Mouse (Mus musculus) forebrain, embryonic 15.5 days (tissue): ENCODE data around the gene Dlx5. TPM values are rescaled to one million over a fixed set of nuclear protein-coding genes. Genes with fewer than 3 reads are reported as not detected.

Experiments
- ATAC-seq: fragments of 200-750 bp; cut with Nextera tagmentation; replicated peaks from 2 replicates; pipeline ENCODE4 v1.8.0; 2017; ENCODE audit warnings: mild to moderate bottlenecking, moderate TSS enrichment, moderate library complexity
- H3K27ac ChIP-seq: fragments of 300-500 bp; sonication (generic); replicated peaks from 2 replicates; pipeline ENCODE4 v1.5.1; 2015; ENCODE audit warnings: mild to moderate bottlenecking, inconsistent platforms
- H3K27me3 ChIP-seq: fragments of 300-500 bp; sonication (generic); 2 replicates; pipeline ENCODE4 v1.6.1; 2015; ENCODE audit warnings: inconsistent platforms
- H3K36me3 ChIP-seq: fragments of 300-500 bp; sonication (generic); 2 replicates; pipeline ENCODE4 v1.6.1; 2015; ENCODE audit warnings: mild to moderate bottlenecking, inconsistent platforms
- H3K4me1 ChIP-seq: fragments of 300-500 bp; sonication (generic); 2 replicates; pipeline ENCODE4 v1.6.1; 2015; ENCODE audit warnings: inconsistent platforms
- H3K4me2 ChIP-seq: fragments of 300-500 bp; sonication (generic); replicated peaks from 2 replicates; pipeline ENCODE4 v1.6.1; 2015; ENCODE audit warnings: mild to moderate bottlenecking, inconsistent platforms
- H3K4me3 ChIP-seq: fragments of 300-500 bp; sonication (generic); 2 replicates; pipeline ENCODE4 v1.5.1; 2015; ENCODE audit warnings: mild to moderate bottlenecking, inconsistent platforms
- H3K9ac ChIP-seq: fragments of 300-500 bp; sonication (generic); replicated peaks from 2 replicates; pipeline ENCODE4 v1.6.1; 2015; ENCODE audit warnings: mild to moderate bottlenecking, inconsistent platforms
- H3K9me3 ChIP-seq: fragments of 300-500 bp; sonication (generic); 2 replicates; pipeline ENCODE4 v1.6.1; 2016; ENCODE audit warnings: inconsistent platforms
- WGBS: fragments of 180-500 bp; shearing (Covaris S2); methylation state at CpG from one replicate; pipeline ENCODE4 v1.1.7; 2015; ENCODE audit warnings: mixed read lengths; 5-methylcytosine and 5-hydroxymethylcytosine counted together
- polyA plus RNA-seq: library from polyadenylated mRNA; unstranded; fragments of >200 nt; fragmentation: Nextera tagmentation; extraction: Ambion mirVana; gene quantifications from 2 replicates; pipeline ENCODE4 v1.2.1, GENCODE M21; 2015

The Dlx5 gene
- polyA plus RNA-seq, 1 experiment from 2014 or later, result 81.5 TPM

GRCm38 (mm10) chr6:6863160-6863870 is 18.6 kb downstream of the Dlx5 start, which contains the start of gene Dlx6:
TSS of gene Dlx6 (plus strand) at chr6:6863334.
- ATAC-seq, result peak; percentile 53
- peak within 1 kb of the TSS; percentile 96 for H3K27ac ChIP-seq
- WGBS, result under 1% methylated on average over 47 of the region's 52 CpGs
- peaks cover 41% of the 10 kb centered on the region for H3K27me3 ChIP-seq
- peaks cover 34% of the 10 kb centered on the region for H3K4me1 ChIP-seq
- H3K9me3 ChIP-seq, result no peaks in the 10 kb centered on the region
- peak within 1 kb of the TSS; percentile 52 for H3K4me3 ChIP-seq
- H3K4me2 ChIP-seq, result peak within 1 kb of the TSS; percentile 70
- no peaks in the 10 kb centered on the region for H3K36me3 ChIP-seq
- H3K9ac ChIP-seq, result peak within 1 kb of the TSS; percentile 67

GRCm38 (mm10) chr6:6862611-6863010 is 19.3 kb downstream of the Dlx5 start:
- Histone ChIP-seq H3K4me2 (peak overlapping the region; percentile 70), H3K27ac (peak overlapping the region; percentile 96), H3K27me3 (peaks cover 46% of the 10 kb centered on the region), H3K36me3 (no peaks in the 10 kb centered on the region), H3K9ac (peak overlapping the region; percentile 67), H3K4me3 (peak overlapping the region; percentile 52), H3K9me3 (no peaks in the 10 kb centered on the region), H3K4me1 (peaks cover 34% of the 10 kb centered on the region)
- under 1% methylated on average over 23 of the region's 23 CpGs for WGBS
- peak; percentile 76 for ATAC-seq

- peaks cover 34% of the 10 kb centered on the region for H3K4me1 ChIP-seq
- peak overlapping the region; percentile 52 for H3K4me3 ChIP-seq
- peak overlapping the region; percentile 70 for H3K4me2 ChIP-seq
- H3K27me3 ChIP-seq, result peaks cover 47% of the 10 kb centered on the region
- H3K36me3 ChIP-seq, result no peaks in the 10 kb centered on the region
- under 1% methylated on average over 11 of the region's 11 CpGs for WGBS
- peak overlapping the region; percentile 96 for H3K27ac ChIP-seq
- H3K9me3 ChIP-seq, result no peaks in the 10 kb centered on the region
- H3K9ac ChIP-seq, result peak overlapping the region; percentile 67
- peak; percentile 31; the same call in 1 of the 2 replicates for ATAC-seq
These were observed 20.0 kb downstream of the Dlx5 start for GRCm38 (mm10) chr6:6861798-6862428.

- Histone ChIP-seq H3K4me2 (peak overlapping the region; percentile 45), H3K4me3 (peak overlapping the region; percentile 45), H3K4me1 (peaks cover 34% of the 10 kb centered on the region), H3K27ac (peak overlapping the region; percentile 94), H3K27me3 (peaks cover 47% of the 10 kb centered on the region), H3K9me3 (no peaks in the 10 kb centered on the region), H3K36me3 (no peaks in the 10 kb centered on the region), H3K9ac (peak overlapping the region; percentile 64)
- 3% methylated on average over 21 of the region's 21 CpGs for WGBS
- ATAC-seq, result peak; percentile 12; the same call in 1 of the 2 replicates
These were observed 20.6 kb downstream of the Dlx5 start for GRCm38 (mm10) chr6:6861086-6861797.

- Histone ChIP-seq H3K27me3 (peaks cover 46% of the 10 kb centered on the region), H3K4me3 (peak overlapping the region; percentile 45), H3K4me2 (peak overlapping the region; percentile 45), H3K36me3 (no peaks in the 10 kb centered on the region), H3K4me1 (peaks cover 37% of the 10 kb centered on the region), H3K9ac (peak overlapping the region; percentile 64), H3K9me3 (no peaks in the 10 kb centered on the region), H3K27ac (peak overlapping the region; percentile 94)
- no peak for ATAC-seq
- WGBS, result under 1% methylated on average over 33 of the region's 33 CpGs
These were observed 21.3 kb downstream of the Dlx5 start for GRCm38 (mm10) chr6:6860411-6861085.

GRCm38 (mm10) chr6:6859950-6860410 is 21.9 kb downstream of the Dlx5 start:
- Histone ChIP-seq H3K27ac (peak overlapping the region; percentile 94), H3K4me3 (peak overlapping the region; percentile 45), H3K9me3 (no peaks in the 10 kb centered on the region), H3K4me1 (peaks cover 43% of the 10 kb centered on the region), H3K9ac (peak overlapping the region; percentile 64), H3K4me2 (peak overlapping the region; percentile 45), H3K27me3 (peaks cover 47% of the 10 kb centered on the region), H3K36me3 (no peaks in the 10 kb centered on the region)
- WGBS, result 1% methylated on average over 21 of the region's 21 CpGs
- ATAC-seq, result no peak

- peak overlapping the region; percentile 94 for H3K27ac ChIP-seq
- under 1% methylated on average over 19 of the region's 19 CpGs for WGBS
- H3K9ac ChIP-seq, result peak overlapping the region; percentile 64
- peak overlapping the region; percentile 45 for H3K4me3 ChIP-seq
- H3K4me1 ChIP-seq, result peaks cover 48% of the 10 kb centered on the region
- ATAC-seq, result no peak
- H3K9me3 ChIP-seq, result no peaks in the 10 kb centered on the region
- H3K4me2 ChIP-seq, result peak overlapping the region; percentile 45
- H3K36me3 ChIP-seq, result no peaks in the 10 kb centered on the region
- H3K27me3 ChIP-seq, result peaks cover 53% of the 10 kb centered on the region
These were observed 22.6 kb downstream of the Dlx5 start for GRCm38 (mm10) chr6:6859111-6859949.

- peak overlapping the region; percentile 45 for H3K4me2 ChIP-seq
- H3K27me3 ChIP-seq, result peaks cover 57% of the 10 kb centered on the region
- H3K4me1 ChIP-seq, result peaks cover 47% of the 10 kb centered on the region
- ATAC-seq, result no peak
- peak overlapping the region; percentile 64 for H3K9ac ChIP-seq
- H3K4me3 ChIP-seq, result peak overlapping the region; percentile 45
- 0% methylated on average over 1 of the region's 1 CpGs for WGBS
- H3K27ac ChIP-seq, result peak overlapping the region; percentile 94
- H3K36me3 ChIP-seq, result no peaks in the 10 kb centered on the region
- H3K9me3 ChIP-seq, result no peaks in the 10 kb centered on the region
These were observed 23.3 kb downstream of the Dlx5 start for GRCm38 (mm10) chr6:6858571-6858970.

- Histone ChIP-seq H3K27ac (peak overlapping the region; percentile 94), H3K9me3 (no peaks in the 10 kb centered on the region), H3K4me1 (peaks cover 45% of the 10 kb centered on the region), H3K27me3 (peaks cover 60% of the 10 kb centered on the region), H3K4me3 (peak overlapping the region; percentile 45), H3K4me2 (peak overlapping the region; percentile 45), H3K9ac (peak overlapping the region; percentile 49), H3K36me3 (no peaks in the 10 kb centered on the region)
- 2% methylated on average over 2 of the region's 2 CpGs for WGBS
- no peak for ATAC-seq
These were observed 24.1 kb downstream of the Dlx5 start for GRCm38 (mm10) chr6:6857766-6858165.

GRCm38 (mm10) chr6:6856881-6857280 is 25.0 kb downstream of the Dlx5 start:
- H3K4me3 ChIP-seq, result peak overlapping the region; percentile 33
- no peaks in the 10 kb centered on the region for H3K36me3 ChIP-seq
- ATAC-seq, result no peak
- peak overlapping the region; percentile 45 for H3K4me2 ChIP-seq
- H3K27ac ChIP-seq, result peak overlapping the region; percentile 76
- peaks cover 38% of the 10 kb centered on the region for H3K4me1 ChIP-seq
- H3K9me3 ChIP-seq, result no peaks in the 10 kb centered on the region
- H3K9ac ChIP-seq, result peak overlapping the region; percentile 49
- under 1% methylated on average over 4 of the region's 4 CpGs for WGBS
- peaks cover 64% of the 10 kb centered on the region for H3K27me3 ChIP-seq

- H3K4me2 ChIP-seq, result peak overlapping the region; percentile 45
- peak overlapping the region; percentile 33 for H3K4me3 ChIP-seq
- peaks cover 38% of the 10 kb centered on the region for H3K4me1 ChIP-seq
- peak overlapping the region; percentile 49 for H3K9ac ChIP-seq
- under 1% methylated on average over 20 of the region's 20 CpGs for WGBS
- H3K9me3 ChIP-seq, result no peaks in the 10 kb centered on the region
- H3K27me3 ChIP-seq, result peaks cover 67% of the 10 kb centered on the region
- ATAC-seq, result no peak
- H3K36me3 ChIP-seq, result no peaks in the 10 kb centered on the region
- peak overlapping the region; percentile 76 for H3K27ac ChIP-seq
These were observed 25.6 kb downstream of the Dlx5 start for GRCm38 (mm10) chr6:6856316-6856715.
